Mouse (Mus musculus) hindbrain, embryonic 16.5 days (tissue): ENCODE data around the gene Bola3. TPM values are rescaled to one million over a fixed set of nuclear protein-coding genes. Genes with fewer than 3 reads are reported as not detected.
A peak's percentile ranks its signal among the peaks of the same experiment; 100 is the strongest.

Experiments
- ATAC-seq: fragments of 200-750 bp; cut with Nextera tagmentation; 2 replicates; pipeline ENCODE4 v1.8.0; 2017; ENCODE audit warnings: moderate TSS enrichment, moderate library complexity
- H3K27ac ChIP-seq: fragments of 300-500 bp; sonication (generic); 2 replicates; pipeline ENCODE4 v1.5.1; 2014; ENCODE audit warnings: low read depth, mild to moderate bottlenecking, control low read depth, low read length, moderate library complexity
- H3K27me3 ChIP-seq: fragments of 300-500 bp; sonication (generic); replicated peaks from 2 replicates; pipeline ENCODE4 v1.6.1; 2014; ENCODE audit warnings: low read length; ENCODE audit not compliant: control insufficient read depth, insufficient read depth
- H3K36me3 ChIP-seq: fragments of 300-500 bp; sonication (generic); 2 replicates; pipeline ENCODE4 v1.6.1; 2014; ENCODE audit warnings: mild to moderate bottlenecking, low read length, moderate library complexity, mixed read lengths; ENCODE audit not compliant: control insufficient read depth, insufficient read depth
- H3K4me1 ChIP-seq: fragments of 300-500 bp; sonication (generic); 2 replicates; pipeline ENCODE4 v1.6.1; 2014; ENCODE audit warnings: low read depth, low read length; ENCODE audit not compliant: control insufficient read depth, insufficient read depth
- H3K4me2 ChIP-seq: fragments of 300-500 bp; sonication (generic); 2 replicates; pipeline ENCODE4 v1.6.1; 2014; ENCODE audit warnings: mild to moderate bottlenecking, low read length, control low read depth, moderate library complexity
- H3K4me3 ChIP-seq: fragments of 300-500 bp; sonication (generic); 2 replicates; pipeline ENCODE4 v1.5.1; 2014; ENCODE audit warnings: mild to moderate bottlenecking, low read length, control low read depth, moderate library complexity
- H3K9ac ChIP-seq: fragments of 300-500 bp; sonication (generic); 2 replicates; pipeline ENCODE4 v1.6.1; 2014; ENCODE audit warnings: low read depth, mild to moderate bottlenecking, control low read depth, low read length, moderate library complexity
- H3K9me3 ChIP-seq: fragments of 300-500 bp; sonication (generic); 2 replicates; pipeline ENCODE4 v1.6.1; 2014; ENCODE audit warnings: mild to moderate bottlenecking, low read length, moderate library complexity; ENCODE audit not compliant: control insufficient read depth
- WGBS: fragments of 180-500 bp; shearing (Covaris S2); extraction: QIAGEN DNeasy Blood & Tissue Kit; methylation state at CpG from one replicate; pipeline ENCODE4 v1.1.7; 2014; 5-methylcytosine and 5-hydroxymethylcytosine counted together
- polyA plus RNA-seq: library from polyadenylated mRNA; unstranded; fragments of >200 nt; fragmentation: Nextera tagmentation; extraction: Ambion mirVana; gene quantifications from 2 replicates; pipeline ENCODE4 v1.2.1, GENCODE M21; 2015

Bola3 gene
- 55.8 and 64.3 TPM in 2 replicates for polyA plus RNA-seq

DNA sequence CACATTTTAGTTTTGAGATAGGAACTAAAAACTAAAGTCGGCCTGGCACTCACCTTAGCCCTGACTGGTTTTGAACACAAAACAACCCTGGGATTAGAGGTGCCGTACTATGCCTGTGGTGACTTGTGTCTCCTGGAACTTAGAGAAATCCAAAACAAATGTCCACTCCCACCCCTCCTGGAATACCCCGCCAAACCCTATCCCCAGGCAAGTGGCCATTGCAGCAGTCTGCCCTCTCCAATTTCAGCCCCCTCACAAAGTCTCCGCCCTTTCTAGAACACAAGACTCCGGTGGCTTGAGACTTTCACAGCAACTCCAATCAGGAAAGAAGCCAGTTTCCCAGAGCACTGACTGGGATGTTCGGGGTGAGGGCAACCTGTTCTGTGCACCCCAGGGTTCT lies at the start of gene Bola3:
Gene Bola3, plus strand, starts transcription at position 275 of the 400 bp plus-strand sequence.
- peak within 1 kb of the TSS; percentile 82 for H3K4me3 ChIP-seq
- ATAC-seq, result peak; percentile 23; the same call in 1 of the 2 replicates
- no peaks in the 10 kb centered on the region for H3K9me3 ChIP-seq
- peaks cover 7% of the 10 kb centered on the region for H3K4me1 ChIP-seq
- H3K4me2 ChIP-seq, result peak within 1 kb of the TSS; percentile 75
- no peaks in the 10 kb centered on the region for H3K27me3 ChIP-seq
- 33% methylated on average over 6 of the region's 6 CpGs for WGBS
- H3K9ac ChIP-seq, result peak within 1 kb of the TSS; percentile 96
- H3K36me3 ChIP-seq, result peaks cover 4% of the 10 kb centered on the region
- peak within 1 kb of the TSS; percentile 73 for H3K27ac ChIP-seq

DNA sequence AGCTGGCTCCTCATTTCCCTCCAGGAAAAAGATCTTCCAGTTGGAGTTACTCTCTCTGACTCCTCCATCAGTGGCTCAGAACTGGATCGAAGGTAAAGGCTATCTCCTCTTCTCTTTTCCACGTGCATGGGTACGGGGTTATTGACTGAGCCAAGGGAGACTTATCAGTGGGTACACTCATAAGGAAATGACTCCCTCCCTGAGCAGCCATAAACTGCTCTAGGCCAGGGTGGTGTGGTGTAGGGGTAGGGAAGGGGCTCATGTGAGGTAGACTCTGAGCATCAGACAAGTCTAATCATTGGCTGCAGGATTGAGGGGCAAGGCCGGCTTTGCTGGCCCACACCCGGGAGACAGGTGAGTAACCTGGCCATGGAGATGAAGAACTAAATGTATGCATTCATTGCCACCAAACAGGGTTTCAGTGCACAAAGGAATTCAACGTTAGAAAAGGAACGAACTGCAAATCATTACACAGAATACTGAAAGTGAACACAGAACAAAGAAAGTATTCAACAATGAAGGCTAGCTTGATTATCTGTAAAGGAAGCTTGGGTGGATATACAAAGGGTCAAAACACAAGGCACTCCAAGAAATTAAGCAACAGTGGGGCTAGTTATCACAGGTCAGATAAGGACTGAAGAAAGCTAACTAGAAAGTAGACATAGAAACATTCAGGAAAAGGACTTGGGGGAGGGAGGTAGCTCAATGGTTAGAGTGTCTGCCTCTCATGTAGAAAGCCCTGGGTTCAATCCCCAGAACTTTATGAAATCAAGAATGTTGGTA lies 48.3 kb upstream of the Bola3 start:
- ATAC-seq, result no peak
- no peak overlapping the region for H3K9ac ChIP-seq
- no peak overlapping the region for H3K4me2 ChIP-seq
- no peak overlapping the region for H3K4me3 ChIP-seq
- no peaks in the 10 kb centered on the region for H3K36me3 ChIP-seq
- 87% methylated on average over 7 of the region's 7 CpGs for WGBS
- no peaks in the 10 kb centered on the region for H3K4me1 ChIP-seq
- H3K27ac ChIP-seq, result no peak overlapping the region
- no peaks in the 10 kb centered on the region for H3K9me3 ChIP-seq
- H3K27me3 ChIP-seq, result no peaks in the 10 kb centered on the region

DNA sequence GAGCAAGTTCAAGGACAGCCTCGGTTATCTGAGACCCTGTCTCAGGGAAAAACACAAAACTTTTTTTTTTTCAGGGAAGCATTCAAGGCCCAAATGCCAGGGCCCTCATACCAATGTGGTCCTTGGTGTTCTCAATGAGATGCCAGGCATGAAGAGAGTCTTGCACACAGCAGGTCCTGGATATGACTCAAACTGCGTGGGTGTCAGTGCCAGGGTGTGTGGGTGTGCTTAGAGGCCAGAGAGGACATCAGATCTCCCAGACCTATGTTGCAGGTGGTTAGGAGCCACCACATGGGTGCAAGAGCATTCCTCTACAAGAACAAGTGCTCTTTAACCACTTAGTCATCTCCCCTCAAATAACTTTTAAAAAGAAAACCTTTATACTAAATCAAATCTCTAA lies 47.7 kb upstream of the Bola3 start:
- Histone ChIP-seq H3K27me3 (no peaks in the 10 kb centered on the region), H3K27ac (no peak overlapping the region), H3K4me2 (no peak overlapping the region), H3K4me1 (no peaks in the 10 kb centered on the region), H3K36me3 (no peaks in the 10 kb centered on the region; the same call in 1 of the 2 replicates), H3K9ac (no peak overlapping the region), H3K9me3 (no peaks in the 10 kb centered on the region), H3K4me3 (no peak overlapping the region)
- no peak for ATAC-seq
- 96% methylated on average over 2 of the region's 2 CpGs for WGBS

DNA sequence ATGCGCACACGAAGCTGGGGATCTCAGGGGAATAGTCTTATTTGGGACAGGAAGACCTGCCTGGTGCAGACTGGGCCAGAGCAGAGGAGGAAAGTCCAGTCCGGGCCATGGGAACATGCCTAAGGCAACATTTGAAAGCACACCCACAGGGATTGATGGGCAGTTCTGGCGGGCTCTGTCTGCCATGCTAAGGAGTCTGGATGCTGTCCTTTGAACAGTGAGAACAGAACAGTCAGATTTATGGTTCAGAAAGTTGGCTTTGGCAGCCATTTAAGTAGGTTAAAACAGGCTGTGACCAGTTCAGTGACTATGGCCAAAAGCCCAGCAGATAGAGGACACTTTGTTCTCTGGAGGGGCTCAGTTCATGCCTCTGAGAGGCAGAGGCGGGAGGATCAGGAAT lies 46.7 kb upstream of the Bola3 start:
- Histone ChIP-seq H3K4me3 (no peak overlapping the region), H3K9me3 (no peaks in the 10 kb centered on the region), H3K4me2 (no peak overlapping the region), H3K27ac (no peak overlapping the region), H3K27me3 (no peaks in the 10 kb centered on the region), H3K9ac (no peak overlapping the region), H3K36me3 (peaks cover 4% of the 10 kb centered on the region; the same call in 1 of the 2 replicates), H3K4me1 (no peaks in the 10 kb centered on the region)
- peak; percentile 78 for ATAC-seq
- WGBS, result 72% methylated on average over 5 of the region's 5 CpGs

DNA sequence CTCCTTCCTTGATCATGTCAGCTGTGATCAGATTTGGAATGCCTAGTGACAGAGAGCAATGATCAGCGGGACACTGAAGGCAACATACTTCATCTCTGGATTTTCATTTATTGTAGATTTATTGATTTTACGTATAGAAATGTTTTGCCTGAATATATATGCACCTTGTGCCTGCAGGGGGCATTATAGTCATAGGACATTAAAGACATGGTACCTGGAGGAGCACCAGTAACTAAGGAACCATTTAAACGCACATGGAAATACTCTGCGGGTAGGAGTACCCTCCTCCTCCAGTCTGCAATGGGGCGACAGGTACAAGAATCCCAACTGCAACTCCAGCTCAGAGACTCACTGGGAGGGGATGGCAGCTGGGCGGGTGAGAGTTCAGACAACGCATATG lies 39.9 kb upstream of the Bola3 start:
- no peak overlapping the region for H3K4me2 ChIP-seq
- H3K27me3 ChIP-seq, result no peaks in the 10 kb centered on the region
- H3K4me1 ChIP-seq, result no peaks in the 10 kb centered on the region
- peaks cover 19% of the 10 kb centered on the region for H3K36me3 ChIP-seq
- ATAC-seq, result no peak
- H3K4me3 ChIP-seq, result no peak overlapping the region
- WGBS, result 90% methylated on average over 7 of the region's 7 CpGs
- no peak overlapping the region for H3K27ac ChIP-seq
- no peak overlapping the region for H3K9ac ChIP-seq
- H3K9me3 ChIP-seq, result no peaks in the 10 kb centered on the region

DNA sequence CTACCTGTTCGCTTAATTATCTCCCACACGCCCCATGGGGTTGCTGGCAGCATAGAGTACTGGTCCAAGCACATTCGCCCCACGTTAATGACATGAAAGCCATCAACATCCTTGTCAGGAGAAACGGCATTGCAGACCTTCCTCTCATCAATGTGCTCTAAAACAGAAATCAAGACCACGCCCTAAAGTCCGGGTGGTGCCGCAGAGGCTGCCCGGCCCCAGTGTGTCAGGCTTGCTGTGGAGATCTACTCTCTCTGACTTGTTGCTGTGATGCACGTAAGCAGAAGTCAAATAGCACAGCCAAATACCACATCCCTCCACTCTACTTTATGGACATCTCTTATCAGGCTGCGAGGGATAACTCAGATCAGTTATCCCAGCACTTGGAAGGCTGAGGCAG lies 37.7 kb upstream of the Bola3 start:
- no peak for ATAC-seq
- Histone ChIP-seq H3K9ac (no peak overlapping the region), H3K4me2 (no peak overlapping the region), H3K27me3 (no peaks in the 10 kb centered on the region), H3K4me1 (peaks cover 6% of the 10 kb centered on the region), H3K9me3 (no peaks in the 10 kb centered on the region), H3K27ac (no peak overlapping the region), H3K36me3 (peaks cover 19% of the 10 kb centered on the region), H3K4me3 (no peak overlapping the region)
- 97% methylated on average over 11 of the region's 11 CpGs for WGBS

DNA sequence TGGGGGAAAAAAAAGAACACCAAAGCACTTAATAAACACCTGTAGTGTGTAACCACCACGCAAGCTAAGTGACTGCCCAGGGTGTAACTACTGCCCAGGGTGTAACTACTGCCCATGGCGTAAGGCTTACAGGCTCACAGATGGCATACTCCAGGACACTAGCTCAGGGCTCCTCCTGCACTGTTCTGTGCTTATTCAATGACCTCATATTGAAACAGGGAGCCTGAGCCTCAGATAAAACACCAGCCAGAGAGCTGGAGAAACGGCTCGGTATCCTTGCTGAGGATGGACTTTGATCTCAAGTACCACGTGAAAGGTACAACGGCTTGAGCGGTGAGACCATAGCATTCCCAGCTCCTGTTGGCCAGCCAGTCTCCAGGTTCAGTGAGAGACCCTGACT lies 36.9 kb upstream of the Bola3 start:
- 97% methylated on average over 7 of the region's 7 CpGs for WGBS
- Histone ChIP-seq H3K4me2 (no peak overlapping the region), H3K36me3 (peaks cover 14% of the 10 kb centered on the region), H3K27ac (no peak overlapping the region), H3K4me1 (peaks cover 14% of the 10 kb centered on the region), H3K9me3 (no peaks in the 10 kb centered on the region), H3K9ac (no peak overlapping the region), H3K4me3 (no peak overlapping the region), H3K27me3 (no peaks in the 10 kb centered on the region)
- no peak for ATAC-seq

DNA sequence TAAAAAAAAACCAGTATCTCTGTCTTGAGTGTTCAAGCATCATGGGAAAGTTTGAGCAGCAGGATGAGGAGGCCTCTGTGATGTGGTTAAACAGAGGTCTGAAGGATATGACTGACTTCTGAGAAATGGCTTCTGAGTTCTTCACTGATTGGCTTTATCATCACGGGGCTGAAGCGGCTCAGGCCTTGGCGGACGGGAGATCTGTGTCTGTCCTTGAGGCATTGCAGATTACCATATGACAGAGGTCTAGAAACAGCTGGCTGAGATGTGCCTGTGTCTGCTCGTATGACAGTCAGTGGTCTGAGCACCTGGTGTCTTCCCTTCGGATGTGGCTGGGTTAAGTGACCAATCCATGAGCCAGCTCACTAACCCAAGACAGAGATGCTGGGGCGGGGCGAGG lies 36.4 kb upstream of the Bola3 start:
- Histone ChIP-seq H3K4me2 (no peak overlapping the region), H3K9ac (no peak overlapping the region), H3K27me3 (no peaks in the 10 kb centered on the region), H3K36me3 (peaks cover 14% of the 10 kb centered on the region), H3K9me3 (no peaks in the 10 kb centered on the region), H3K27ac (no peak overlapping the region), H3K4me3 (no peak overlapping the region), H3K4me1 (peaks cover 14% of the 10 kb centered on the region)
- 91% methylated on average over 8 of the region's 8 CpGs for WGBS
- ATAC-seq, result no peak

DNA sequence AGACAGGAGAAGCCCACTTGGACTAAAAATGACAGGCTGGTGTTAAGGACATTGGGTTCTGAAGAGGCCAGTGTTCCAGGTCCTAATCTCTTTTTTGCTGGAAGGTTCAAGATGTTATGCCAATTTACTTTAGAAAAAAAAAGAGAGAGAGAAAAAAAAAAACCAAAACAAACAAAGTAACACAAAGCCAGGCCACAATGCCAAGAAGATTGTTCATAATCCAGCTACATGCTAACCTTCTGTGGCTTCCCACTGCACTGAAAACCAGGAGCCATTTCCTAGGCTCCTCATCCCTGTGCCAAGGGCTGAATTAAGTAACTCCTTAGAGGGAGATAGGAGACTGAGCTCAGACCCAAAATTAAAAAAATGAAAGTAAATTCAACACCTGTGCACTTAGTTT lies 33.7 kb upstream of the Bola3 start:
- Histone ChIP-seq H3K9ac (no peak overlapping the region), H3K4me1 (peaks cover 14% of the 10 kb centered on the region), H3K36me3 (peaks cover 11% of the 10 kb centered on the region), H3K27me3 (no peaks in the 10 kb centered on the region), H3K9me3 (no peaks in the 10 kb centered on the region), H3K27ac (no peak overlapping the region), H3K4me2 (no peak overlapping the region), H3K4me3 (no peak overlapping the region)
- no peak for ATAC-seq
